Mouse (Mus musculus): ENCODE measurements at regions not wholly inside any gene's neighbourhood (a gene's known extent, or its start where the extent isn't known, plus 50 kb on each side); places are given as distances from the start of the nearest gene placed in this dataset.

DNA sequence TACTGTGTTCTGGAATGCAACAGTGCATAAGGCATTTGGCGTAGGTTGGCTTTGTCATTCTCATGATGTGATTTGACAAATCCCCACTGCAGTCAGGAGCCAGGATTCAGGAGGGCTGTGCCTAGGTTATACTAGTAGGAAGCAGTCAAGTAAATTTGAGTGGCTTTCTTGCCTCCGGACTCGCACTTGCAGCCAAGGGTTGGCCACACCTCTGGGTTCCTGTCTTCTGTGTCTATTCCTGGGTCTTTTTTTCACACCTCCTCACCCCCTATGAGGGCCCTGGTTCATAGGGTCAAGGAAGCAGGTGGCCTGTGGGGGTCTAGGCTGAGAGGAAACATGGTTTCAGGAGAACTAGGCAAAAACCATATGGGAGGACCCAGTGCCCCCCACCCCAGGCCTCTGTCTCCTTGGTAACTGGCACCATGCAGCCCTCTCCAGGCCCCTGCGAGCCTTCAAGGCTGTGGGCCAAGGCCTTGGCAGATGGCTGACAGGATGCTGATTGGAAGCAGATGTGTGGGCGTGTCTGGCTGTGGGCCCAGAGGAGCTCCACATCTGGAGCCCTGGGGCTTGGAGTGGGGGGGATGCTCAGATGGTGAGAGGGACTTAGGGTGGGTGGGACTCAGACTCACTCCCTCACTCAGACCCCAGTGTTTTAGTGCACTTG lies 195.7 kb downstream of the Rgs3 start:
- no peak for DNase-seq (ENCODE audit: low spot score in 2 of 2)

DNA sequence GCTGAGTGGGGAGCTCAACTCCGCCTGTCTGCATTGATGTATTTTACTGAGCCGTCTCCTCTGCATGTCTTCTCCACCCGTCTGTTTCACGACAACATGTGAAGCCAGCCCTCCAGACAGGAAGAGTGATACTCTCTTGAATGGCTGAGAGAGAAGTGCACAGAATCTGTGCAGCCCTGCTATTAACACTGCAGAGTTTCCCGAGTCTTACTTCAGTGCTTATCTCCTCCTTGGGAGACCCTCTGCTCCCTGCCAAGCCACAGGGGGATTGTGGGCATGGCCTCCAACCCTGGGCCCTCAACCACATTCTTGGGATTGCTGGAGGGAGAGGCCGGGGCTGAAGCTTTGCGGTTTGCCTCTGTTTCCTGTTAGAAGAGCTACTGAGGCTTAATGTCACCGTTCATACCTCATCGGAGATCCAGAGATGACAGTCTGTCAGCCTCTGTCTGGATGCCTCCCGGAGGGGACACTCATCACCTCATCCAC lies 197.1 kb downstream of the Rgs3 start:
- peak; percentile 33 to 37 for DNase-seq (ENCODE audit: low spot score in 2 of 2)

DNA sequence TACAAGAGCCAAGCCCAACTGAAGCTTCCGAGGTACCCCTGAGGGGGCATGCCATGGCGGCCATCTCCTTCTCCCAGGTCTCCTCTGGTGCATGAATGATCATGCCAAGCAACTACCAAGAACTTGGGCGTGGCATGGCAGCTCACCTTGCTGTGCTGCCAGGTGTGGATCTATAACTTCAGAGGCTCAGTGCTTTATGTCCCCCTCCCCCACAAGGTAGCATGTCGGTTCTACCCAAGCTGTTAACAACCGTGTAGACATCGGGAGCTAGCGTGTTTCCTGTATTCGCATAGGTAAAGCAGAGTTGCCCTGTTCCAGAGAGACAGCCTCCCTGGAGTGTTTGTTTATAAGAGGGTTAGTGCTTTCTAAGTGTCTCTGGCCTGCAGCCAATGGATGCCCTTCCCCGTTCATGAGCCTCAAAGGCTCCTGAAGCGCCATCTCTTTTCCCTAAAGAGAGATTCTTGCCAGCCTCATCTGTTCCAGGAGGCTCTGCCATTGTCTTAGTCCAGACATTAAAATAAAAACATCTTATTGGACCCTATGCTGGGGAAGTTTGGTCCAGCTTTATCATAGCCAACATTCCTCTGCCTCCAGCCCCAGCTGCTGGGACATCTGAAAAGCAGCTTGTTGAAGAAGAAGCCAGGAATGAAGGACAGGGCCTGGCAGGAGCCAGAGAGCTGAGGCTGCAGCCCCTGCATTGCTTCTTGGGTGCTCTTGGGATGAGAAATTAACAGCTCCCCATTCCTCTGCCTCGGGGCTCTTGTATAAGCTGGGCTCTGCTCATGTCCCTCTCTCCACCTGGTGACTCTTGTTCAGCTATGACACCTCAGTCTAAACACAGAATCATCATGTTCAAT lies 201.3 kb downstream of the Rgs3 start:
- DNase-seq (ENCODE audit: low spot score in 2 of 2), result no peak

DNA sequence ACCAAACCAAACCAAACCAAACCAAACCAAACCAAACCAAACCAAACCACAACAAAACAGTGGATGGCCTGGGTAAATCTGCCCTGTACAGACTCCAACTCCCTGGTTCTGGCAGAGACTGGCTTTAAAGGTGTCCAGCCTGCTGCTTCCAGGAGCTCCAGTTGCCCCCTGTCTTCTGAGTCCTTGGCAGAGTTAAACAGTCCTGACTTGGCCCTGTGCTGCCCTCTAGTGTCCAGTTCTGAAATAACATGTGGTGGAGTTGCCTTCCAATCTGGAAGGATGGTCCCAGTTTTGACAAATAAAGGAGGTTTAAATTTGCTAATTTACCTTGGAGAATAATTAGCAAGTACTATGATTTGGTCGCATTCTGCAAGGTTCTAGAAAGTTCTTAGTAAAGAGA lies 202.0 kb downstream of the Rgs3 start:
- DNase-seq (ENCODE audit: low spot score in 2 of 2), result peak; percentile 63 to 71

DNA sequence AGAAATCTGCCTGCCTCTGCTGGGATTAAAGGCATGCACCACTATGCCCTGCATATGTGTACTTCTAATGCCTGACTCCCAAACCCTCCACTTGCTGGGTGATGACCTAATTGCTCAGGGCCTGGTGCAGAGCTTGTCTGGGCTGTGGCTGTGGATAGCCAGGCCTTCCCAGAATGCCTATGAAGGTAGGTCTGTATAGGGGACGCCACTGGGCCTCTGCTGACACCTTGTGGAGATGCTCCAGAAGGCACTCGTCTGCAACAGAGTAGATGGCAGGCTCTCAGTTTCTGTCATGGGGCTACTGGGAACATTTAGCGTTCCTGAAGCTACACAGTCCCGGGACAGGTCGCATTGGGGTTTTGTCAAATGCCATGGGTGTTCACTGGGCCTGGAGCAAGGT lies 201.4 kb upstream of the Zfp618 start:
- peak; percentile 55 to 73 for DNase-seq (ENCODE audit: low spot score in 2 of 2)

DNA sequence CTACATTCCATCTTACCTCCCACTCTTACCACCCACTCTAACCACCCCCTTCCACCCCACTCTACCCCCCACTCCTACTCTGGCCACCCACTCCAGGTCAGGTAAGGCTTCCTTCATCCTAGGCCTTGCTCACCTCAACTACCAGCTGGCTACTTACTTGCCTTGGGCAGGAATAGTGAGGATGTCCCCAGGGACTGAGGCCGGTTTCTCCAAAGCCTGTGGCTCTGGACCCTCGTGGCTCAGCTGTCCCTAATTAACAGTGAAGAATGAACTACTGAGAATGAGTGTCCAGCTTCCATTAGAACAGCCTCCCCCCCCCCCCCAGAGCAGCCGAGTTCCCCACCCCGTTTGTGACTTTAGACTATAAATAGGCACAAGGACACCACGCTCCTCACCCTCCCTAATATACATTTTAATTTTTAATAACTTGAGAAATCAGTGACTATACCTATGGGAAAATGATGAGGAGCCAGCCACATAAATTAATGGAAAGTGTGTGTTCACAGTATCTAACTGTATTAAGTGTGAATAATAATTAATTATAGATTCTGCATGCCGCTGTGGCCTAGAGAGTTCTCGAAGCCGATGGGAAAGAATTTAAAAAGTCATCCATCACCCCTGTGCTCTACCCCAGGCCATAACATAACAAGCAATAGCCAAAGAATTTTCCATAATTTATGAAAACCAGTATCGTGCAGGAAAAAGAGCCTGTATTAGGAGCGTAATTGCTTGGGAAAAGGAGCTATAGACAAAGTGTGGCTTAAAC lies 195.7 kb upstream of the Zfp618 start:
- DNase-seq (ENCODE audit: low spot score in 2 of 2), result no peak

DNA sequence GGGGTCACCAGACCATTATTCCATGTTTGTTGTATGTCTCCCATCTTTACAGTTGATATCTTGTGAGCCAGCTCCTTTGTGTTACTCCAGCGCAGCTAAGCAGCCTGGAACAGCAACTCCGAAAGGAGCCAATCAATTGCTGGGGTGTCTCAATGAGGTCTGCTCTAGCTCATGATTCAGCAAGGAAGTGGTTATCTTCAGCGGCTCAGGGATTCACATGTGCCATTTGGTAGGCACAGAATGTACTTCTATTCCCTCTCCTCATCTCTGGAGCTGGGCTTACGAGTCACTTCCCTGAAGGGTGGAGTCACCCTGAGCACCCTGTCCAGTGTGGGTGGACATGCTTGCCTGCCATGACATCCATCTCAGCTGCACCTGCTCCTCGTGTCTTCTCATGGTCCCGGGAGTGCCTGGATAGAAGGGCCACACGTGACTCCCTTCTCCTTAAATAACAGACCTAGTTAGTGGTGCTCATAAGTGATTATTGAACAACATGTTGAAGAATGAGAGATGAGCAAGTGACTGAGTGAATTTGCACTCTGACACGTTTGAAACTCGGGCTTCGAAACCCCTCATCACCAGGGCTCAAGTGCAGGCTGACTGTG lies 190.3 kb upstream of the Zfp618 start:
- DNase-seq (ENCODE audit: low spot score in 2 of 2), result no peak

DNA sequence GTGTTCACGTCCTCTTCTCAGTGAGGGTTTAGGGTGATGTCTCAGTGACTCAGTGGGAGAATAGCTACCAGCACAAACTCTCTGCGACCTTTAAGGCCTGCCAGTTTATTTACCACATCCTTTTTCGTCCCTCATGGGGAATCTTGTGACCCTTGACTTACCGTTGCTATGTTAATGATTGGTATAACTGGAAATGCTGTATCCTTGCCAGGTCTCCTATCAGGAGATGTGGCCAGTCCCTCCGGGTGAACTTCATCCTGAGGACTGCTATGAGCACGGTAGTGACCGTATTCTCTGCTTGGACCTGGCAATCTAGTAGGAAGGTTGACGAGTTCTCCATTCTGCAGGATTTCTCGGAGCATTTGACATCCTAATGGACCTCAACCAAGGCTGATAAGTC lies 188.5 kb upstream of the Zfp618 start:
- no peak for DNase-seq (ENCODE audit: low spot score in 2 of 2)

DNA sequence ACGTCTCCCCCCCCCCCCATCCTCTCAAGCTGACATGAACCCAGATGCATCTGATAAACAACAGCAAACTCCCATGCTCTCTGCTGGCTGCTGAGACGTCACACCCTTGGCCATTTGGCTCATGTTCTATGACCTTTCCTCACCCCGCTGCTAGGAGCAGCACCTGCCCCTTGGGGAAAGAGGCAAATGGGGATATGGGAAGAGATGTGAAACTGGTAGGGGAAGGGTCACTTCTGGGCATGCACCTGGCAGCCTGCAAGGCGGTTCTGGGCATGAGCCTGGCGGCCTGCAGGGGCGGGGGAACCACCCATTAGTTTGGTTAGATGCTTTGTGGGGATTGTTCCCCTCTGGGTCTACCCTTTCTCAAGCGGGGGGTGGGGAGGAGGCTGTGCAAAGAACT lies 187.9 kb upstream of the Zfp618 start:
- no peak for DNase-seq (ENCODE audit: low spot score in 2 of 2)

DNA sequence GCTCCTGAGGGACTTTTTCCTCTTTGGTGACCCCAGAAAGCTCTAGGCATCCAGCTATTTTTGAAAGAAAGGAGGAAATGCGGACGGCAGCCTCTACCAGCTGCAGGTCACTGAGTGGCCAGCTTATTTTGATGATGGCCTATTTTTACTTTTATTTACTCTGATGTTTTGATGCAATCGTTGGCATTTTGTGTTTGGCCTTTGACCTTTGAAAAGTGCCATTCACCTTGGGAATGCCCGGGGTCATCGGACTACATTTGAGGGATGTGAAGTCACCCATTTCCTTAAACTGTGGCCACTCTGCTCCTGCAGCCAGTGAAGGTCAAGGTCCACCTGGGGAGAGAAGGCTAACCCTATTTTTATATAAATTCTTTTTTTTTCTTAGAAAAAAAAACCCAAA lies 186.8 kb upstream of the Zfp618 start:
- DNase-seq (ENCODE audit: low spot score in 2 of 2), result no peak

DNA sequence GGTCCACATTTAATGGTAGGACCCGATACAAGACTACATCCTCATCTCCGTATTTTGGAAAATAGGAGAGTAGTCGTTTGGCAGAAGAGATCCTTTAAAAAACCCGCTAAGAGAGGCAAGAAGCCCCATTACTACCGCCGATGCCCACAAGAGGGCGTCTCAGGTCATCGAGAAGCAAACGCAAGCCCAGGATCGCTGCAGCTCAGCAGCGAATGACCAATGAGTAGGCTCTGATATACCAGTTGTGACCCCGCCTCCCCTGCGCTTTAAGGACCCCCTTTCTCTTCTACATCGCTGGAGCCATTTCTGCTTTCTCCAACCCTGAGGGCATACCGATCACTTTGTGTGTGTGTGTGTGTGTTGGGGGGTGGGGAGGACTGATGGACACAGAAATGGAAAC lies 185.0 kb upstream of the Zfp618 start:
- peak; percentile 79 to 85 for DNase-seq (ENCODE audit: low spot score in 2 of 2)

DNA sequence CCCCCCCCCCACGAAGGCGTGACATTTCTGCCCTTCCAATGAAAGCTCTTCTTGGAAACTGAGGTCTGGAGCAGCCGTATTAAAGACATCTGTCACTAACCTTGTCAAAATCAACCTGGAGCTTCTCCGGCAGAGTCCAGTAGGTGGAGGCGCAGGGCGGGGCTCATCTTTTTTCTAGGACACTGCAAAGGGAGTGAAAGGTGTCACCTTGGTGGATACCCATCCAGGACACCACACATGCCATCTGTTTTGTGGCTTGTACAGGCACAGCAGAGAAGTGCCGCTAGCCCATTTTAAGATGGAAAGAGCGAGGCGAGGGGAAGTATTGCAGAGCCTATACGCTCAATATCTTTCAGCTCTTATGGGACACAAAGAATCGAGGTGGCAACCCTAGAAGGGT lies 184.5 kb upstream of the Zfp618 start:
- no peak for DNase-seq (ENCODE audit: low spot score in 2 of 2)

DNA sequence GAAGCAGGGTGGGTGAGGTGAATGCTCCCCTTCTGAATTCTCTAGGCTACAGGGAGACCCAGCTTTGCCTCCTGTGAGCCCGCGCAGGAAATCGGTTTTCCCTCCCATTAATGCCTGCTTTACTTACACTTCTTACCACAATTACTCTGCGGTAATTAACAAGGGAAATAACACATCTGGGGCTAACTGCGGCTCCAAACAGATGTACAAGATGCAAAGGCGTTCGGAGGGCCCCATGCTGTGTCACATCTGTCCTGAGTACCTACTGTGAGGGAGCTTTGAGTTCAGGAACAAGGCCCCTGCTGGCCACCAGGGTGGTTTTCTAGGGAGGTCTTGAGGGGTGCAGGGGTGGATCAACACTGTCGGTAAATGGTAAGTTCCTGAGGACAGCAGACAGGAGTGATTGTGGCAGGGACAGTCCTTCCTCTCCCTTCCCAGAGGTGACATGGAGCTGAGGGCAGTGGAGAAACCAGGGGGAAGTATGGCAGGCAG lies 184.0 kb upstream of the Zfp618 start:
- peak; percentile 24 to 54 for DNase-seq (ENCODE audit: low spot score in 2 of 2)

DNA sequence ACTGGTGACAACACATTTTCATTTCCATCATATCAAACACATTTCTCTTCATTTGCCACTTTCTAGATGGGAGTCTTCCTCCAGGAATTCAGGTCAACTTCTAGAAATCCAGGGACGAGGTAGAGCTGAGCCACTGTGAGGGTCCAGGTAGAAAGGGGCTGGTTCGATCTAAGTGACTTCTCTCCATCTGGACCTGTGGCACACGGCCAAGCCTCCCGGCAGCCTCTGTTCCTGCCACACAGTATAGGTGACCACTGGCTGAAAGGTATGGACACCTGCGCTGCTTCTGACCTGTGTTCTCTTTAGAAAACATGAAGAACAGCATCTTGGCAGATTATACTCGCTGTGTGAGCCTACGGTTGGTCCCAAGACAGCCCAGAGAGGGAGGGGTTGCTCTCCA lies 179.7 kb upstream of the Zfp618 start:
- no peak for DNase-seq (ENCODE audit: low spot score in 2 of 2)

DNA sequence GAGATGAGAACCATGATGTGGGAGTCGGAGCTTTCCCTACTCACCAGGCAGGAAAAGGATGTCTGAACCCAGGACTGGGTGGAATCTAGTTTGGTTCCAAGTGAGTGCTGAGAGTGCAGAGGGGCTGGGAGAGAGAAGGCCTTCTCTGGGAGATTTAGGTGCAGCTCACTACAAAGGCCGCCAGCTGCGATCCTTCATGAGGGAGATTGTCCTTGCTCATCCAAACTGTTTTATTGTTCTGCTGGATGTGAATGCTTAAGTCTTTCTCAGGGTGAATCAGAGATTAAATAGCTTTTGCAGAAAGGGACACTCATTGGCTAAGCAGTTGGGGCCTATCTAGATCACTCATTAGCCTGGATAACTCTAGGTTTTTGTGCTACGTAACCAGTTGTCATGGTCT lies 175.7 kb upstream of the Zfp618 start:
- DNase-seq (ENCODE audit: low spot score in 2 of 2), result no peak

DNA sequence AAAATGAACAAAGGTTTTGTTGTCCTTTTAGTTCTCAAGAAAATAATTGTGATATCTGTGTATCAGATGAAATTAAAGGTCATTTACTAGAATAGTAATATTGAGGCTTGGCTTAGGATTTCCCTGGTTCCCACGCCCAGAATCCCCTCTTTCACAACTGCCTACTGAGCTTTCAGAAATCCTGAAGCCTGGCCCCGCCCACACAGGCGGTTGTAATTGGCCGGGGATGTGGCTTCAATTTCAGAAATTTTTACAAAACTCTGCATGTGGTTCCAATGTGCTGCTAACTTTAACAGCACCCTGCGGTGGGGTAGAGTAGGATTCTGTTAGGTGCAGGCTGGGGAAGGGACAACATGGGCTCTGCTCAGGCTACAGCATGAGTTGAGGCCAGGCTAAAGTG lies 171.8 kb upstream of the Zfp618 start:
- no peak for DNase-seq (ENCODE audit: low spot score in 2 of 2)

DNA sequence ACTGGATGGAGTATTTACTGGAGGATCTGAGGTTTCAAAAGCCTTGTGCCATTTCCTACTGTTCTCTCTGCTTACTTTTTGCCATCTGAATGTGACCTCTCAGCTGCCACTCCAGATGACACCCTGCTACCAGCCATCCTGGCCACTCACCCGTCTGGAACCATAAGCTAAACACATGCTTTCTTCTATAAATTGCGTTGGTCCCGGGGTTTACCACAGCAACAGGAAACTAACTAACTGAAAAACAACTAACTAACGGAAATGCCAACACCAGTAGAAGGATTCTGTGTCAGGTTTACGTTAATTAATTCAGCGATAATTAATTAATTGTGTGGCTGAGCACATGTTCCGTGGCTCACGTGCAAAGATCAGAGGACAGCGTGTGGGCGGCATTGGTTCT lies 169.8 kb upstream of the Zfp618 start:
- no peak for DNase-seq (ENCODE audit: low spot score in 2 of 2)

DNA sequence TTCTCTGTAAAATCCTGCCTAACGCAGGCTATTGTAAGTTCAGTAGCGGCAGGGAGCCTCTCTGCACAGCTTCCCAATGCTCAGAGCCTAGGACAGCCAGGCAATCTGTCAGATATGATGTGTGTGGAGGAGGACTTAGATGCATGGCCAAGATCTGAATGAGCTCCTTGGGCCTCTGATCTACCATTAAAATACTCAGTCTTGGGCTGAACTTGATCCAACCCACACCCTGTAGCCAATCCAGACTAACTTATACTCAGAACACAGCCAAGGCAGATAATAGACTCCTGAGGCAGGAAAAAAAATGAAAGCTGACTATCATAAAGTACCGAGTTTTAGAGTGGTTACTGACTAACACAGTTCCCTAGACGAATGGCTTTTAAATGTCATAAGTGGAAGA lies 165.4 kb upstream of the Zfp618 start:
- DNase-seq (ENCODE audit: low spot score in 2 of 2), result no peak

DNA sequence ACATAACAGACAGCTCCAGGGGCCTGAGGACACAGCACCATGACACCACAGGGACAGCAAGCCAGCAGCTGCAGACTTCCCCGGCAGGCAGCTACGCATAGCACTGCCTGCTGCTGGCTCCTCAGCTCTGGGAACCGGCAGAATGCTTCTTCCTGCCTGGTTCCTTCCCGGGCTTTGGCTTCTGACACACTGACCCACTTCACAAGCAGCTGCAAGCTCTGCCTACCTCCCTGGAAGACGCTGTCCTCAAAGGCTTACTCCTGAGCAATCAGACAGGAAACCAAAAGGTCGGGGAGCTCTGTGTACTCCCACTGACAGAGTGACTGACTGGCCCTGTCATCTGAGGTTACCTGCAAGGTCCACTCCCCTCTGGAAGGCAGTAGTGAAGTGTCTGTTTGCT lies 159.5 kb upstream of the Zfp618 start:
- DNase-seq (ENCODE audit: low spot score in 2 of 2), result peak in 1 of 2 experiments; percentile 13

DNA sequence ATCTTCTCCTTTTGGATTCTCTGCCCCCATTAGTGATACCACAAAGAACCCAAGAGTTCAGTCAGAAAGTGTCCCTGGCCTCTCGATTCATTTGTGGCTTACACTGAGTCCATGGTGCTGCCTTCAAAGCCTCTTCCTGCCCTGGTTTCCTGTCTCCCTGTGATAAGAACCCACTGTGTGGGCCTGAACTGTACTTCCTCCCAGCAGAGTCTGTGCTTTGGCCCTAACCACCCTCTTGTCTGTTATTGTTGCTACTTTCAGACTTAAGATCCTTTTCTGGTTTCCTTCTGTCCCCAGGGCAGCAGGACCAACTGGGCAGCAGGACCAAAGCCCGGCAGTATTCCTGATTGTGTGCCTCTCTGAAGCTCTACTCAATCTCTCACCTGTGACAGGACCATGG lies 158.6 kb upstream of the Zfp618 start:
- DNase-seq (ENCODE audit: low spot score in 2 of 2), result peak; percentile 53 to 63

DNA sequence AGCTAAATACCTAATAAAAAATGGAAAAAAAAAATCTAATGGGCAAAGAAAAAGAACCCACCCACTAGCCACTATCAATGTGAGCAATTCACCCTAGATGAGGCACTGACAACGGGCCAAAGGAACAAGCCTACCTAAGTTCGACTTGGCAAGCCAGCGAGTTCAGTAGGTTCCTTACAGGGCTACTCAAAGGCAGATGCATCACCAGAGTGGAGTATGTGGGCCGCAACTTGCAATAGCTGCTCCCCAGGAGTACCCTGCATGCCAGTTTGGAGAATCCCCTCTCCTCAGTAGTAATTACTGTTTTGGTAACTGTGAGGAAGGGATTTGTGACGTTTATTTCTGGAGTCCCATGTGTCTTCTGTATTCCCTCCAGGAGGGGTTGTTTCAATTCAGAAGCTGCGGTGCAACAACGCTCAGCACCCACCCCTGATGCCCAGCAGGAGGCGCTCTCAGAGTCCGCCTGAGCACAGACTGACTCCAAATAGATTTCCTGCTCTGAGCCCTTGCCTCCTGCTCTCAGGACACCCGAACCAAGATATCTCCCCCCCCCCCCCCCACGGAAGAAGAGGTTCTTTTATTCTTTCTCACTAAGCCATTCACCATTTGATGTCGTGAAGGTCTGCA lies 157.3 kb upstream of the Zfp618 start:
- no peak for DNase-seq (ENCODE audit: low spot score in 2 of 2)

Measured in natural killer cell, adult 2 months (primary cell).